Mouse (Mus musculus) kidney, adult 2 months (tissue): ENCODE measurements around the gene Gm28434. TPM values are rescaled to one million over a fixed set of nuclear protein-coding genes. Genes with fewer than 3 reads are reported as not detected.

Experiments used
- DNase-seq: peaks from one replicate; pipeline ENCODE4 v3.0.0; 2021
- H3K27ac ChIP-seq: fragments of 200-500 bp; 2 replicates; pipeline ENCODE4 v1.5.1; 2012; ENCODE audit warnings: low read depth, low read length, control low read depth, inconsistent platforms; ENCODE audit not compliant: insufficient read depth
- H3K27me3 ChIP-seq: fragments of 200-500 bp; replicated peaks from 2 replicates; pipeline ENCODE4 v1.6.1; 2012; ENCODE audit warnings: mild to moderate bottlenecking, moderate library complexity, low read length, inconsistent platforms; ENCODE audit not compliant: control insufficient read depth, insufficient read depth
- H3K36me3 ChIP-seq: fragments of 200-500 bp; 2 replicates; pipeline ENCODE4 v1.6.1; 2012; ENCODE audit warnings: mild to moderate bottlenecking, moderate library complexity, low read length, inconsistent platforms; ENCODE audit not compliant: control insufficient read depth, insufficient read depth
- H3K4me1 ChIP-seq: fragments of 200-500 bp; 2 replicates; pipeline ENCODE4 v1.6.1; 2011; ENCODE audit warnings: low read length; ENCODE audit not compliant: control insufficient read depth, insufficient read depth
- H3K4me3 ChIP-seq: fragments of 200-500 bp; 2 replicates; pipeline ENCODE4 v1.5.1; 2011; ENCODE audit warnings: mild to moderate bottlenecking, low read depth, low read length, control low read depth; ENCODE audit not compliant: insufficient read depth
- CTCF ChIP-seq: fragments of 200-500 bp; conservative IDR thresholded peaks from 2 replicates; pipeline ENCODE4 v1.5.1; 2011; ENCODE audit warnings: low read depth, mild to moderate bottlenecking, control low read depth, low read length, moderate library complexity, mixed read lengths; ENCODE audit not compliant: insufficient read depth, insufficient read length
- POLR2A ChIP-seq: fragments of 200-500 bp; IDR thresholded peaks from one replicate; pipeline ENCODE4 v1.6.1; 2011; ENCODE audit warnings: low read depth, low read length, control low read depth
- whole genome bisulfite sequencing: fragments of 180-500 bp; shearing (Covaris S2); methylation state at CpG from one replicate; pipeline ENCODE4 v1.1.7; 2018; 5-methylcytosine and 5-hydroxymethylcytosine counted together
- polyA plus RNA-seq: library from polyadenylated mRNA; depleted of rRNA; stranded (reverse); fragments of >200 nt; gene quantifications from 2 replicates; pipeline ENCODE4 v1.2.3, GENCODE M21; 2012; rRNA removed

Gene Gm28434
- not detected in 2 replicates for polyA plus RNA-seq

- Histone ChIP-seq H3K36me3 (no peaks in the 10 kb centered on the region), H3K4me3 (no peak within 1 kb of the TSS), H3K27ac (no peak within 1 kb of the TSS), H3K27me3 (no peaks in the 10 kb centered on the region), H3K4me1 (no peaks in the 10 kb centered on the region)
- 43% methylated on average over 2 of the region's 2 CpGs for WGBS
- no peak for DNase-seq
- no peak for TF ChIP-seq POLR2A
- TF ChIP-seq CTCF: no peak
Measured at GRCm38 (mm10) chr5:87969201-87969600, at the start of gene Gm28434, which contains the start of gene 2310003L06Rik. TSS of gene Gm28434 (plus strand) at chr5:87969517. TSS of gene 2310003L06Rik (plus strand) at chr5:87969459.

GRCm38 (mm10) chr5:87925372-87925771, 43.9 kb upstream of the Gm28434 start, which contains the start of gene Csn3:
TSS of gene Csn3 (plus strand) at chr5:87925579.
- no peak for DNase-seq
- Histone ChIP-seq H3K4me3 (no peak within 1 kb of the TSS), H3K27me3 (no peaks in the 10 kb centered on the region), H3K4me1 (no peaks in the 10 kb centered on the region), H3K36me3 (no peaks in the 10 kb centered on the region), H3K27ac (no peak within 1 kb of the TSS)
- WGBS: 31% methylated on average over 5 of the region's 5 CpGs
- TF ChIP-seq CTCF: no peak
- no peak for TF ChIP-seq POLR2A

- H3K4me3 ChIP-seq: no peak overlapping the region
- no peaks in the 10 kb centered on the region for H3K4me1 ChIP-seq
- TF ChIP-seq POLR2A: no peak
- H3K27me3 ChIP-seq: no peaks in the 10 kb centered on the region
- no peaks in the 10 kb centered on the region for H3K36me3 ChIP-seq
- DNase-seq: no peak
- 56% methylated on average over 1 of the region's 1 CpGs for WGBS
- H3K27ac ChIP-seq: no peak overlapping the region
Measured at GRCm38 (mm10) chr5:87931603-87932002, 37.7 kb upstream of the Gm28434 start.

- H3K36me3 ChIP-seq: no peaks in the 10 kb centered on the region
- H3K4me1 ChIP-seq: no peaks in the 10 kb centered on the region
- 30% methylated on average over 3 of the region's 3 CpGs for WGBS
- H3K4me3 ChIP-seq: no peak overlapping the region
- H3K27ac ChIP-seq: no peak overlapping the region
- no peaks in the 10 kb centered on the region for H3K27me3 ChIP-seq
- no peak for TF ChIP-seq CTCF
- TF ChIP-seq POLR2A: no peak
- DNase-seq: no peak
Measured at GRCm38 (mm10) chr5:87940752-87941151, 28.6 kb upstream of the Gm28434 start.

GRCm38 (mm10) chr5:87942515-87942914, 26.8 kb upstream of the Gm28434 start:
- Histone ChIP-seq H3K27me3 (no peaks in the 10 kb centered on the region), H3K4me1 (no peaks in the 10 kb centered on the region), H3K4me3 (no peak overlapping the region), H3K27ac (no peak overlapping the region), H3K36me3 (no peaks in the 10 kb centered on the region)
- no peak for DNase-seq
- TF ChIP-seq CTCF (no peak), POLR2A (no peak)

GRCm38 (mm10) chr5:87951836-87952235, 17.5 kb upstream of the Gm28434 start:
- Histone ChIP-seq H3K4me3 (no peak overlapping the region), H3K4me1 (no peaks in the 10 kb centered on the region), H3K36me3 (no peaks in the 10 kb centered on the region), H3K27me3 (no peaks in the 10 kb centered on the region), H3K27ac (no peak overlapping the region)
- DNase-seq: no peak
- no peak for TF ChIP-seq CTCF
- no peak for TF ChIP-seq POLR2A

- Histone ChIP-seq H3K27ac (no peak within 1 kb of the TSS), H3K4me3 (no peak within 1 kb of the TSS), H3K4me1 (no peaks in the 10 kb centered on the region), H3K36me3 (no peaks in the 10 kb centered on the region), H3K27me3 (no peaks in the 10 kb centered on the region)
- TF ChIP-seq POLR2A: no peak
- TF ChIP-seq CTCF: no peak
- no peak for DNase-seq
- 78% methylated on average over 3 of the region's 3 CpGs for WGBS
Measured at GRCm38 (mm10) chr5:87979139-87979538, 9.8 kb downstream of the Gm28434 start, which contains the start of gene Cabs1. TSS of gene Cabs1 (plus strand) at chr5:87979439.
